Mouse (Mus musculus) hindbrain, embryonic 15.5 days (tissue): Measurements from ENCODE around the gene Tex261. TPM values are rescaled to one million over a fixed set of nuclear protein-coding genes. Genes with fewer than 3 reads are reported as not detected.

Source experiments
- ATAC-seq: fragments of 200-750 bp; cut with Nextera tagmentation; 2 replicates; pipeline ENCODE4 v1.8.0; 2017; ENCODE audit warnings: low read depth, moderate number of reproducible peaks, moderate TSS enrichment; ENCODE audit not compliant: low FRiP score
- H3K27ac ChIP-seq: fragments of 300-500 bp; sonication (generic); replicated peaks from 2 replicates; pipeline ENCODE4 v1.5.1; 2015; ENCODE audit warnings: mild to moderate bottlenecking, inconsistent platforms
- H3K27me3 ChIP-seq: fragments of 300-500 bp; sonication (generic); 2 replicates; pipeline ENCODE4 v1.6.1; 2015; ENCODE audit warnings: control low read depth, inconsistent platforms
- H3K36me3 ChIP-seq: fragments of 300-500 bp; sonication (generic); 2 replicates; pipeline ENCODE4 v1.6.1; 2015; ENCODE audit warnings: control low read depth, inconsistent platforms
- H3K4me1 ChIP-seq: fragments of 300-500 bp; sonication (generic); replicated peaks from 2 replicates; pipeline ENCODE4 v1.6.1; 2015; ENCODE audit warnings: control low read depth, inconsistent platforms
- H3K4me2 ChIP-seq: fragments of 300-500 bp; sonication (generic); 2 replicates; pipeline ENCODE4 v1.6.1; 2015; ENCODE audit warnings: moderate library complexity, mild to moderate bottlenecking, inconsistent platforms
- H3K4me3 ChIP-seq: fragments of 300-500 bp; sonication (generic); 2 replicates; pipeline ENCODE4 v1.5.1; 2015; ENCODE audit warnings: mild to moderate bottlenecking, inconsistent platforms
- H3K9ac ChIP-seq: fragments of 300-500 bp; sonication (generic); 2 replicates; pipeline ENCODE4 v1.6.1; 2015; ENCODE audit warnings: inconsistent platforms
- H3K9me3 ChIP-seq: fragments of 300-500 bp; sonication (generic); 2 replicates; pipeline ENCODE4 v1.6.1; 2016; ENCODE audit warnings: control low read depth, inconsistent platforms
- WGBS: fragments of 180-500 bp; shearing (Covaris S2); methylation state at CpG from one replicate; pipeline ENCODE4 v1.1.7; 2015; 5-methylcytosine and 5-hydroxymethylcytosine counted together
- polyA plus RNA-seq: library from polyadenylated mRNA; unstranded; fragments of >200 nt; fragmentation: Nextera tagmentation; extraction: Ambion mirVana; gene quantifications from 2 replicates; pipeline ENCODE4 v1.2.1, GENCODE M21; 2015

Gene Tex261
- polyA plus RNA-seq, 1 experiment from 2014 or later, result 73.5 TPM

DNA sequence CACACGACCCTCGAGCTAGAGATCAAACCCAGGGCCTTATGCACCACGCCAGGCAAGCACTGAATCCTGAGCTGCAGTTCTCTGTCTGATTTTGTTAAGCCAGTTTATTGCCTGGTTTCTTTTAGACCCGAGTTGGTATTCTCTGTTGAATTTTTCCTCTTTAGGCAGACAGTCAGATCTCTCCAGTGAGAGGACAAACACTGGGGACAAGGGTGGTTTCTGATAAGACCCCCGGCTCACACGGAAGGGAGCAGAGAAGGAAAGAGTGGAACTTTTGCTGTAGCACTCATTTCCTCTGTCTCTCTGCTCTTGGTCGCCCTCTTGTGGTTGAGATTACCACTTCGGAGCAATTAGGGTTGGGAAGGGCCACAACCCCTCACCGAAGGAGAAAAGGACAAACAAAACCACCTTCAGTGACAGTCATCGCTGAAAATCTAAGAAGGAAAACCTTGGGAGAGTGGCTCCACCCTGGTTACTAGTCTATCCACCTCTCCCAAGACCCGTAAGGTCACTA is 25.4 kb downstream of the Tex261 start:
- 10% methylated on average over 11 of the region's 11 CpGs for WGBS
- H3K4me3 ChIP-seq, result no peak overlapping the region
- H3K4me1 ChIP-seq, result no peaks in the 10 kb centered on the region
- H3K36me3 ChIP-seq, result no peaks in the 10 kb centered on the region
- no peak overlapping the region for H3K9ac ChIP-seq
- ATAC-seq, result no peak
- no peak overlapping the region for H3K27ac ChIP-seq
- H3K27me3 ChIP-seq, result peaks cover 23% of the 10 kb centered on the region
- no peak overlapping the region for H3K4me2 ChIP-seq
- H3K9me3 ChIP-seq, result no peaks in the 10 kb centered on the region

DNA sequence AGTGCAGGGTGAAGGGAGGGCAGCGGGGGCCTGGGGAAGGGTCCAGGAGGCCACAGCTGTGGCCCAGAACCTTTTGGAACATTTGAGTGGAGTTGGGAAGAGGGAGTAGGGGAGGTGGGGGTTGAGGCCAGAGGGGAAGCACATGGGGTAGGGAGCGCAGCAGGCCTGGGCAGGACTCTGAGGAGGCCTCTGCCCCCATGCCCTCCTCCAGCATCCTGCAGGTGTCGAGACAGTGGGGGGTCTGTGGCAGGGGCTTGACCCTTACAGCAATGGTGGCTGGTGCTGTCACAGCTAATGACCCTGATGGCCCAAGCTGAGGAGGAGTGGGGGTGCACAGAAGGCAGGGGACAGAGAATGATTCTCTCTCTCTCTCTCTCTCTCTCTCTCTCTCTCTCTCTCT is 26.3 kb downstream of the Tex261 start:
- Histone ChIP-seq H3K4me2 (no peak overlapping the region), H3K4me1 (no peaks in the 10 kb centered on the region), H3K9ac (no peak overlapping the region), H3K36me3 (no peaks in the 10 kb centered on the region), H3K9me3 (no peaks in the 10 kb centered on the region), H3K27ac (no peak overlapping the region), H3K4me3 (no peak overlapping the region), H3K27me3 (peaks cover 19% of the 10 kb centered on the region)
- no peak for ATAC-seq
- WGBS, result 38% methylated on average over 3 of the region's 3 CpGs

DNA sequence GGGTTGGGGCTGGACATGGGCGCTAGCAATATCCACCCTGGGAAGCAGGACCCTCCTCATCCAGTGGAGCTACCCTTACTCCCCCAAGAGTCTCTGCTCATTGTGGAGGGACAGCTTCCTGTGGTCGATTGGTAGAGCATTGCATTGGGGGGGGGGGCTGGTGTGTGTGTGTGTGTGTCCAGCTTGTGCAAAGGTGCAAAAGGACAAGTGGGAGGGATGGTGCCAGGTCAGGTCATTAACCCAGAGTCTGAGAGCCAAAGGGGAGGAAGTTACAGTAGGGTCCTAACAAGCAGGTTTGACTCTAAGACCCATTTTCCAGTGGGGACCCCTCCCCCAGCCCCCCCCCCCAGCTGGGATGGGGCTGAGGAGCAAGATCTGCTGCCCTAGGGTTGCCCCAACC is 30.1 kb downstream of the Tex261 start:
- no peak for ATAC-seq
- Histone ChIP-seq H3K27ac (no peak overlapping the region), H3K4me3 (no peak overlapping the region), H3K36me3 (no peaks in the 10 kb centered on the region), H3K9me3 (no peaks in the 10 kb centered on the region), H3K4me1 (no peaks in the 10 kb centered on the region), H3K9ac (no peak overlapping the region), H3K27me3 (0 out of 2 replicates have a peak, but pooled peaks cover 4% of the 10 kb centered on the region), H3K4me2 (no peak overlapping the region)
- WGBS, result 50% methylated on average over 2 of the region's 2 CpGs

DNA sequence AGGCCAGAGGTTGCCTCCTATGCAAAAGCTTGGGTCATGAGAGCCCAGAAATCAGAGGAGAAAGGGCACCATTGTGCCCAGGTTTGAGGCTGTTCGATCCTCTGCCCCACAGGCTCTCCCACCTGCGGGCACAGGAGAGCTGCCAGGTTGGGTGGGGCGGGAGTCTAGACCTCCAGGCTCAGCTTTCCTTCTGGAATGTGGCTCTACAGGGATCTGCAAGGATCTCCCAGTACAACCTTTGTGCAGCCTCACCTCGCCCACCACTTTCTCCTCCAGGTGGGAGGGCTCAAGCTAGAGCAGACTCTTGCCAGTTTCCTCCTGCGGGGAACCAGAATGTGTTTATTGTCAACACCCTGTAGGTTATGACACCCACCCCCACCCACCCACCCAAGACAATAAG is 31.1 kb downstream of the Tex261 start:
- Histone ChIP-seq H3K4me2 (no peak overlapping the region), H3K4me1 (no peaks in the 10 kb centered on the region), H3K27me3 (0 out of 2 replicates have a peak, but pooled peaks cover 4% of the 10 kb centered on the region), H3K27ac (no peak overlapping the region), H3K4me3 (no peak overlapping the region), H3K9me3 (no peaks in the 10 kb centered on the region), H3K9ac (no peak overlapping the region), H3K36me3 (no peaks in the 10 kb centered on the region)
- no peak for ATAC-seq
- WGBS, result 79% methylated on average over 5 of the region's 5 CpGs

DNA sequence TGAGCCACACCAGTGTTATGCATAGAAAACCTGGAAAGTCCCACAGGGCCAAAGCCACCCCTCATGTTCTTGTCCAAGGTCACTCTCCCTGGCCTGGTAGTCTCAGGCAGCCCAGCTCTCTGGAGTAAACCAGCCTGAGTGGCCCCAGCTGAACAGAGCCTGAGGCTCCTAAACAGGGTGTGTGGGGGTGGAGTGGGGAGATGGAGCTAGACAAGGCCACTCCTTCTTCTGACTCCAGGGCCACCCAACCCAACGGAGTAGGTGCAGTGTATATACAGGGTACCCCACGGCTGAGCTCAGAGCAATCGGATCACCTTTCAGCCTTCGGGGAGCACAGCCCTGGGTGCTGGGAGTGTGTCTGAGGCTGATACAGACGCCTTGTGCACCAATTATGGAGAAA is 31.5 kb downstream of the Tex261 start:
- no peak overlapping the region for H3K4me3 ChIP-seq
- H3K27me3 ChIP-seq, result 0 out of 2 replicates have a peak, but pooled peaks cover 4% of the 10 kb centered on the region
- no peak for ATAC-seq
- H3K36me3 ChIP-seq, result no peaks in the 10 kb centered on the region
- H3K9ac ChIP-seq, result no peak overlapping the region
- no peaks in the 10 kb centered on the region for H3K9me3 ChIP-seq
- no peaks in the 10 kb centered on the region for H3K4me1 ChIP-seq
- no peak overlapping the region for H3K27ac ChIP-seq
- WGBS, result 75% methylated on average over 5 of the region's 5 CpGs
- H3K4me2 ChIP-seq, result no peak overlapping the region

DNA sequence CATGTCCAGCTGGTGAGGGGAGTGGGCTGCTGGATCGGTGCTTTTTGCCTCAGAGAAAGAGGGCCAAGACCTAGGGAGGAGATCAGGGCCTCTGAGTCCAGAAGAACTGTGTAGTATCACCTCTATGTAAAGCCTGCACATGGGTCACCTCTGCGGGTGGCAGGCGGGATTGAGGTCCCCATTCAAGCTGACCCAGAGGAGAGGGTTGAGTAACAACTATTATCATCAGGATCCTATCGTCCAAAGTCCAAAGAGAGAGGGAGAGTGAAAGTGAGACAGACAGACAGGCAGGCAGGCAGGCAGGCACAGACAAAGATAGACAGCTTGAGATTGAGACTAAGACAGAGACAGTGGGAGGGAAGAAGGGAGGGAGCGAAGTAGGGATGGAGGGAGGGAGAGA is 32.4 kb downstream of the Tex261 start:
- no peak overlapping the region for H3K4me2 ChIP-seq
- H3K4me3 ChIP-seq, result no peak overlapping the region
- no peaks in the 10 kb centered on the region for H3K36me3 ChIP-seq
- H3K9me3 ChIP-seq, result no peaks in the 10 kb centered on the region
- H3K9ac ChIP-seq, result no peak overlapping the region
- H3K4me1 ChIP-seq, result no peaks in the 10 kb centered on the region
- H3K27me3 ChIP-seq, result 0 out of 2 replicates have a peak, but pooled peaks cover 4% of the 10 kb centered on the region
- WGBS, result 61% methylated on average over 5 of the region's 5 CpGs
- H3K27ac ChIP-seq, result no peak overlapping the region
- no peak for ATAC-seq

DNA sequence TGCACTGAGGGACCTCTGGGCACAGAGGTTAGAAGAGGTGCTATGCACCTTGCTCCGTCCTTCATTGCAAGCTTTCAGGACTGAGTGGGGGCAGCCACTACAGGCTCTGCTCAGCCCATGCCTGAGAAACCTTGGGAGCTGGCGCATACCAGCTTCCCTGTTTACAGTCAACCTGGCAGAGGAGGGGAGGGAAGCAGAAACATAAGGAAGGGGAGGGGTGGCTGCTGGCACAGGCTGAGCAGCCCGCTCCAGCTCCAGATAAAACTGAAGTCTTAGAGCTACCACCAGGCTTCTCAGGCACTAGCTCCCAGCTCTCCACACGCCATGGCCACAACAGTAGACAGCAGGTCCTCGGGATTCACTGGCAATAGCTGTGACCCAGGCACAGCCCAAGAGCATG is 32.9 kb downstream of the Tex261 start, which contains the start of gene Atp6v1b1:
Atp6v1b1 (plus strand) TSS at position 230 of the 400 bp plus-strand sequence.
- Histone ChIP-seq H3K4me2 (no peak within 1 kb of the TSS), H3K27ac (no peak within 1 kb of the TSS), H3K4me3 (no peak within 1 kb of the TSS), H3K4me1 (no peaks in the 10 kb centered on the region), H3K27me3 (0 out of 2 replicates have a peak, but pooled peaks cover 4% of the 10 kb centered on the region), H3K9me3 (no peaks in the 10 kb centered on the region), H3K9ac (no peak within 1 kb of the TSS), H3K36me3 (no peaks in the 10 kb centered on the region)
- peak; percentile 19; the same call in 1 of the 2 replicates for ATAC-seq
- 61% methylated on average over 5 of the region's 5 CpGs for WGBS

DNA sequence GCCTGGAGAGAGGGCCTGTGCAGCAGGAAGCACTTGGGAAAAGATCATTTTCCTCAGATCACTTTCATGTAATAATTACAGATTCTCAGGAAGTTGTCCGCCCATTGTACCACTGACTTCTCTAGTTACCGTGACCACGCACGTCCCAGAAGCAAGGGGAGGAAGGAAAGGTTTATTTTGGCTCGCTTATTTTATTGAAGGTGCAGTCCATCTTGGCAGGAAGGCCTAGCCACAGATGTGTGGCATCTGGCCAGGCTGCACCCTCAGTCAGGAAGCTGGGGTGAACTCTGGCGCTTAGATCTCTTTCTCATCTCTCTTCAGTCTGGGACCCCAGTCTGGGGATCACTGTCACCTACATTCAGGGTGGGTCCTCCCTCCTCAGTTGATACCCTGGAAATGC is 37.0 kb downstream of the Tex261 start:
- 86% methylated on average over 6 of the region's 6 CpGs for WGBS
- Histone ChIP-seq H3K4me2 (no peak overlapping the region), H3K4me1 (no peaks in the 10 kb centered on the region), H3K4me3 (no peak overlapping the region), H3K9me3 (no peaks in the 10 kb centered on the region), H3K36me3 (no peaks in the 10 kb centered on the region), H3K27ac (no peak overlapping the region), H3K9ac (no peak overlapping the region), H3K27me3 (0 out of 2 replicates have a peak, but pooled peaks cover 2% of the 10 kb centered on the region)
- no peak for ATAC-seq

DNA sequence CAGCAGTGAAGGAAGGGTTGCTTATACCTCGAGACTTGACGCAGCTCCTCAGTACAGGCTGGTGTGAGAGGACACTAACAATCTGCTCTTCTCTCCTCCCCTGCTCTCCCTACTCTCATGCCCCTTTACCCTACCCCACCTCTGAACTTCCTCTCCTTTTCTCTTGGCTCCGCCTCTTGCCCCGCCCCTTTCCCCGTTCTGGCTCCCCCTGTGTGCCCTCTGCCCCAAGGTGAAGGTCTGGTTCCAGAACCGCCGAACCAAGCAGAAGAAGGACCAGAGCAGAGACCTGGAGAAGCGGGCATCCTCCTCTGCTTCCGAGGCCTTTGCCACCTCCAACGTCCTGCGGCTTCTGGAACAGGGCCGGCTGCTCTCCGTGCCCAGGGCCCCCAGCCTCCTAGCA is 38.3 kb downstream of the Tex261 start:
- H3K4me1 ChIP-seq, result no peaks in the 10 kb centered on the region
- peaks cover 7% of the 10 kb centered on the region; the same call in 1 of the 2 replicates for H3K27me3 ChIP-seq
- no peak overlapping the region for H3K9ac ChIP-seq
- H3K4me2 ChIP-seq, result no peak overlapping the region
- no peak for ATAC-seq
- H3K27ac ChIP-seq, result no peak overlapping the region
- H3K36me3 ChIP-seq, result no peaks in the 10 kb centered on the region
- no peaks in the 10 kb centered on the region for H3K9me3 ChIP-seq
- 28% methylated on average over 13 of the region's 13 CpGs for WGBS
- no peak overlapping the region for H3K4me3 ChIP-seq

DNA sequence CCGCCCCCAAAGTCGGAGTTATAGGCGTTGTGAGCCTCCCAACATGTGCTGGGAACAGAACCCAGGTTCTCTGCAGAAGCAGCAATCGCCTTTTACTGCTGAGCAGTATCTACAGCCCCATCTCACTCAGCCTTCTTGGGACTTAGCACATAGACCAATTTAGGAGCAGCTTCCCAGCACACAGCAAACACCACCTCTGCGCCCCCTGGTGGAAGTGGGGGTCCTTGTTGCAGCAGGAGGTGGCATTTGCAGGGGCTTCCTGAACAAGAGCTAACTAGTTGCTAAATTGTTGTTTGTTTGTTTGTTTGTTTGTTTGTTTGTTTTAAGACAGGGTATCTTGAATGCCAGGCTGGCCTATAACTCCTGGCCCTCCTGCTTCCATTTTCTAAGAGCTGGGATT is 44.5 kb downstream of the Tex261 start:
- no peaks in the 10 kb centered on the region for H3K9me3 ChIP-seq
- no peaks in the 10 kb centered on the region for H3K36me3 ChIP-seq
- WGBS, result 27% methylated on average over 5 of the region's 5 CpGs
- no peak for ATAC-seq
- H3K4me1 ChIP-seq, result no peaks in the 10 kb centered on the region
- no peak overlapping the region for H3K27ac ChIP-seq
- H3K4me3 ChIP-seq, result no peak overlapping the region
- H3K4me2 ChIP-seq, result no peak overlapping the region
- H3K27me3 ChIP-seq, result peaks cover 7% of the 10 kb centered on the region; the same call in 1 of the 2 replicates
- no peak overlapping the region for H3K9ac ChIP-seq

DNA sequence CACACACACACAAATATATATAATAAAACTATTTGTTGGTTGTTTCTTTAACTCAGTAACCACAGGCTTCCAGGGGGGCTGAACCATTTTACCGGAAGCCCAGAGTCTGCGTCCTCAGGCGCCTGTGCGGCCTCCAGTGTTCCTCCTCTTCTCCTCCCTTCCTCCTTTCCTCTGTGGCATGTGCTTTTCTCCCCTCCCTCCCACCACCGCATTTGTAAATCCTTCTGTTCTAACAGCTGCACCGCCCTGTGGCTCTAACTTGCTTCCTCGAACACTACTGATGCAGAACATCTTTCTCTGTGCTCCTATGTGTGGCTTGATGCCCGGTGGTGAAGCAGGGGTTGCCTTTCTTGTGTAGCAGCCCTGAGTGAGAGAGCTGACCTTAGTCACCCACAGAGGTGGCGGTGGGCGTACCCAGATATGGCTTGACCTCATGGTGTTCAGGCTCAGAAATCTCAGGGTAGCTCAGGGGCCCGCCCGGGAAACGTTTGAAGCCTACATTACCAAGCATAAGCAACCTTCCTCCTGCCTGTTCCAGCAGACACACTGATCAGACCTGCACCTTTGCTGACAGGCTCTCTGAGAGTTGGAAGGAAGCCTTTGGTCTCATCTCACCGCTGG is 46.2 kb downstream of the Tex261 start:
- no peak for ATAC-seq
- Histone ChIP-seq H3K27ac (no peak overlapping the region), H3K4me1 (no peaks in the 10 kb centered on the region), H3K4me2 (no peak overlapping the region), H3K9me3 (no peaks in the 10 kb centered on the region), H3K27me3 (peaks cover 13% of the 10 kb centered on the region; the same call in 1 of the 2 replicates), H3K4me3 (no peak overlapping the region), H3K36me3 (no peaks in the 10 kb centered on the region), H3K9ac (no peak overlapping the region)
- 75% methylated on average over 14 of the region's 14 CpGs for WGBS

DNA sequence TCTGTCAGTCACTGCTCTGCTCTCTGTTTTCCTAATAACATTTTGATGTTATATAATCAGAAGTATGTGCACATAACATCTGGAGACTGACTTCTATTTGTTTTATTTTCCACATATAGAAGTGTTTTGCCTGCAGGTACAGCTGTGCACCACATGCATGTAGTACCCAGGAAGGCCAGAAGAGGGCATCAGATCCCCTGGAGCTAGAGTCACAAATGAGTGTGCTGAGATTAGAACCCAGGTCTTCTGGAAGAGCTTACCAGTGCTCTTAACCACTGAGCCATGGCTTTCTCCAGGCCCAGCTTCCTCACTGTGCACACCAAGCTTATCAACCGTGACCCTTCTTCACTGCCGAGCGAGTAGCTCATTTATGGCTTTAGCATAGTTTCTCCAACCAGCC is 47.1 kb downstream of the Tex261 start:
- no peak overlapping the region for H3K27ac ChIP-seq
- WGBS, result 93% methylated on average over 3 of the region's 3 CpGs

DNA sequence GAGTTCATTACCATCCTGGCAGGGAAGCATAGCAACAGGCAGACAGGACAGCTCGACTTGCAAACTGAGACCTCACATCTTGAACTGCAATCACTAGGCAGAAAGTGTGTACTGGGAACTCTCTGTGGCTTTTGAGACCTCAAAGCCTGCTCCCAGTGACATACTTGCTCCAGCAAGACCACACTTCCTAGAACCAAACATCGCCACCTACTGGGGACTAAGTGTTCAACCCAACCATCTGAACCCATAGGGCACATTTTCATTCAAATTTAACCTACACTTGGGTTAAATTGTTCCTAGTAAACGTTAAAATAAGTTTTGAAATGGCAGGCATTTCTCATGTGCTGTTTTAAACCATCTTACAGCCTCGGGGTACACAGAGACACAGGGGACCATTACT is 48.4 kb downstream of the Tex261 start:
- Histone ChIP-seq H3K4me2 (no peak overlapping the region), H3K4me3 (no peak overlapping the region), H3K9ac (no peak overlapping the region), H3K27me3 (peaks cover 25% of the 10 kb centered on the region), H3K4me1 (no peaks in the 10 kb centered on the region), H3K36me3 (no peaks in the 10 kb centered on the region), H3K27ac (no peak overlapping the region), H3K9me3 (no peaks in the 10 kb centered on the region)
- WGBS, result 45% methylated on average over 4 of the region's 4 CpGs
- no peak for ATAC-seq

More for the DNA sequence above, 47.1 kb downstream of the Tex261 start:
- ATAC-seq, result no peak
- Histone ChIP-seq H3K4me1 (no peaks in the 10 kb centered on the region), H3K4me3 (no peak overlapping the region), H3K4me2 (no peak overlapping the region), H3K27me3 (peaks cover 21% of the 10 kb centered on the region), H3K36me3 (no peaks in the 10 kb centered on the region), H3K9ac (no peak overlapping the region), H3K9me3 (no peaks in the 10 kb centered on the region)
